Mouse (Mus musculus) adrenal gland, postnatal 10 days (tissue): ENCODE results near the gene Dmbt1. TPM values are rescaled to one million over a fixed set of nuclear protein-coding genes. Genes with fewer than 3 reads are reported as not detected.

Experiments
- total RNA-seq, 2 experiments: library from RNA; stranded (reverse); gene quantifications; 2 replicates each; pipeline ENCODE4 v1.2.3; 2021

The Dmbt1 gene
- total RNA-seq, 2 experiments from 2014 or later, result 0.06 to 0.15 TPM

Other genes with a start within 250 kb of the Dmbt1 start
- gene Plekha1, start 166.3 kb upstream of the Dmbt1 start, total RNA-seq, result 10 to 100 TPM; 25.4 to 34.8 TPM
- 10 to 100 TPM; 76.1 to 89.5 TPM for gene Htra1, start 95.9 kb upstream of the Dmbt1 start, total RNA-seq
- gene 4933402N03Rik, start 114.3 kb downstream of the Dmbt1 start, total RNA-seq, result not detected
- gene 5430419D17Rik, start 142.3 kb downstream of the Dmbt1 start, total RNA-seq, result not detected